Mouse (Mus musculus) midbrain, embryonic 13.5 days (tissue): ENCODE measurements at regions not wholly inside any gene's neighbourhood (a gene's known extent, or its start where the extent isn't known, plus 50 kb on each side); places are given as distances from the start of the nearest gene placed in this dataset.

Experiments
- ATAC-seq: fragments of 200-750 bp; cut with Nextera tagmentation; 2 replicates; pipeline ENCODE4 v1.8.0; 2017; ENCODE audit warnings: mild to moderate bottlenecking, moderate TSS enrichment, moderate library complexity
- H3K27ac ChIP-seq: fragments of 300-500 bp; sonication (generic); 2 replicates; pipeline ENCODE4 v1.5.1; 2015; ENCODE audit warnings: inconsistent platforms, mild to moderate bottlenecking, moderate library complexity
- H3K27me3 ChIP-seq: fragments of 300-500 bp; sonication (generic); 2 replicates; pipeline ENCODE4 v1.6.1; 2015; ENCODE audit warnings: mild to moderate bottlenecking, inconsistent platforms
- H3K36me3 ChIP-seq: fragments of 300-500 bp; sonication (generic); 2 replicates; pipeline ENCODE4 v1.6.1; 2015; ENCODE audit warnings: mild to moderate bottlenecking, inconsistent platforms
- H3K4me1 ChIP-seq: fragments of 300-500 bp; sonication (generic); replicated peaks from 2 replicates; pipeline ENCODE4 v1.6.1; 2015; ENCODE audit warnings: inconsistent platforms
- H3K4me2 ChIP-seq: fragments of 300-500 bp; sonication (generic); replicated peaks from 2 replicates; pipeline ENCODE4 v1.6.1; 2015; ENCODE audit warnings: moderate library complexity, mild to moderate bottlenecking, inconsistent platforms
- H3K4me3 ChIP-seq: fragments of 300-500 bp; sonication (generic); replicated peaks from 2 replicates; pipeline ENCODE4 v1.5.1; 2015; ENCODE audit warnings: mild to moderate bottlenecking, inconsistent platforms
- H3K9ac ChIP-seq: fragments of 300-500 bp; sonication (generic); replicated peaks from 2 replicates; pipeline ENCODE4 v1.6.1; 2015; ENCODE audit warnings: mild to moderate bottlenecking, inconsistent platforms
- H3K9me3 ChIP-seq: fragments of 300-500 bp; sonication (generic); 2 replicates; pipeline ENCODE4 v1.6.1; 2016; ENCODE audit warnings: mild to moderate bottlenecking, inconsistent platforms
- WGBS: fragments of 180-500 bp; shearing (Covaris S2); methylation state at CpG from one replicate; pipeline ENCODE4 v1.1.7; 2015; 5-methylcytosine and 5-hydroxymethylcytosine counted together

GRCm38 (mm10) chr13:90521758-90522245 lies 383.4 kb downstream of the Atp6ap1l start:
- Histone ChIP-seq H3K9ac (no peak overlapping the region), H3K9me3 (no peaks in the 10 kb centered on the region), H3K36me3 (no peaks in the 10 kb centered on the region), H3K4me2 (no peak overlapping the region), H3K4me3 (no peak overlapping the region), H3K27ac (no peak overlapping the region), H3K4me1 (no peaks in the 10 kb centered on the region), H3K27me3 (no peaks in the 10 kb centered on the region)
- 76% methylated on average over 4 of the region's 4 CpGs for WGBS
- ATAC-seq: no peak

- no peak for ATAC-seq
Observed at GRCm38 (mm10) chr13:90520992-90521757, 384.0 kb downstream of the Atp6ap1l start.

GRCm38 (mm10) chr13:90515773-90516503 lies 389.2 kb downstream of the Atp6ap1l start:
- 72% methylated on average over 3 of the region's 3 CpGs for WGBS
- Histone ChIP-seq H3K4me2 (no peak overlapping the region), H3K9me3 (no peaks in the 10 kb centered on the region), H3K27me3 (no peaks in the 10 kb centered on the region), H3K36me3 (no peaks in the 10 kb centered on the region), H3K9ac (no peak overlapping the region), H3K27ac (peak overlapping the region; percentile 7; the same call in 1 of the 2 replicates), H3K4me3 (no peak overlapping the region), H3K4me1 (no peaks in the 10 kb centered on the region)
- 0 out of 2 replicates have a peak, but pooled peaks have one; percentile 51 for ATAC-seq

More at GRCm38 (mm10) chr13:90520992-90521757, 384.0 kb downstream of the Atp6ap1l start:
- H3K27ac ChIP-seq: no peak overlapping the region
- H3K4me2 ChIP-seq: no peak overlapping the region
- H3K27me3 ChIP-seq: no peaks in the 10 kb centered on the region
- no peak overlapping the region for H3K4me3 ChIP-seq
- WGBS: 88% methylated on average over 4 of the region's 4 CpGs
- H3K4me1 ChIP-seq: no peaks in the 10 kb centered on the region
- H3K36me3 ChIP-seq: no peaks in the 10 kb centered on the region
- H3K9me3 ChIP-seq: no peaks in the 10 kb centered on the region
- no peak overlapping the region for H3K9ac ChIP-seq

GRCm38 (mm10) chr13:90513867-90514266 lies 391.3 kb downstream of the Atp6ap1l start:
- 69% methylated on average over 4 of the region's 4 CpGs for WGBS
- ATAC-seq: no peak
- Histone ChIP-seq H3K27ac (no peak overlapping the region), H3K36me3 (no peaks in the 10 kb centered on the region), H3K9ac (no peak overlapping the region), H3K4me2 (no peak overlapping the region), H3K4me1 (no peaks in the 10 kb centered on the region), H3K9me3 (no peaks in the 10 kb centered on the region), H3K27me3 (no peaks in the 10 kb centered on the region), H3K4me3 (no peak overlapping the region)

- no peaks in the 10 kb centered on the region for H3K9me3 ChIP-seq
- H3K4me1 ChIP-seq: no peaks in the 10 kb centered on the region
- no peak overlapping the region for H3K27ac ChIP-seq
- WGBS: 42% methylated on average over 2 of the region's 2 CpGs
- H3K9ac ChIP-seq: no peak overlapping the region
- H3K4me2 ChIP-seq: no peak overlapping the region
- peak; percentile 65 for ATAC-seq
- H3K4me3 ChIP-seq: no peak overlapping the region
- no peaks in the 10 kb centered on the region for H3K36me3 ChIP-seq
- H3K27me3 ChIP-seq: no peaks in the 10 kb centered on the region
Observed at GRCm38 (mm10) chr13:90512786-90513401, 392.3 kb downstream of the Atp6ap1l start.

GRCm38 (mm10) chr13:90510479-90510878 lies 394.7 kb downstream of the Atp6ap1l start:
- H3K9me3 ChIP-seq: no peaks in the 10 kb centered on the region
- peak; percentile 51; the same call in 1 of the 2 replicates for ATAC-seq

GRCm38 (mm10) chr13:90503188-90503587 lies 402.0 kb downstream of the Atp6ap1l start:
- no peak overlapping the region for H3K9ac ChIP-seq
- 75% methylated on average over 2 of the region's 2 CpGs for WGBS
- no peaks in the 10 kb centered on the region for H3K27me3 ChIP-seq
- no peaks in the 10 kb centered on the region for H3K4me1 ChIP-seq
- no peak overlapping the region for H3K27ac ChIP-seq
- H3K9me3 ChIP-seq: no peaks in the 10 kb centered on the region
- H3K36me3 ChIP-seq: no peaks in the 10 kb centered on the region
- no peak overlapping the region for H3K4me3 ChIP-seq
- no peak overlapping the region for H3K4me2 ChIP-seq
- ATAC-seq: 0 out of 2 replicates have a peak, but pooled peaks have one; percentile 27

More at GRCm38 (mm10) chr13:90510479-90510878, 394.7 kb downstream of the Atp6ap1l start:
- Histone ChIP-seq H3K27me3 (no peaks in the 10 kb centered on the region), H3K4me2 (no peak overlapping the region), H3K36me3 (no peaks in the 10 kb centered on the region), H3K4me1 (no peaks in the 10 kb centered on the region), H3K27ac (no peak overlapping the region), H3K4me3 (no peak overlapping the region), H3K9ac (no peak overlapping the region)
- WGBS: 75% methylated on average over 6 of the region's 6 CpGs

- no peaks in the 10 kb centered on the region for H3K27me3 ChIP-seq
- no peak overlapping the region for H3K4me3 ChIP-seq
- no peaks in the 10 kb centered on the region for H3K36me3 ChIP-seq
- no peak overlapping the region for H3K4me2 ChIP-seq
- WGBS: 85% methylated on average over 1 of the region's 1 CpGs
- H3K4me1 ChIP-seq: no peaks in the 10 kb centered on the region
- no peak overlapping the region for H3K27ac ChIP-seq
- no peaks in the 10 kb centered on the region for H3K9me3 ChIP-seq
- ATAC-seq: no peak
- no peak overlapping the region for H3K9ac ChIP-seq
Observed at GRCm38 (mm10) chr13:90502141-90502540, 403.0 kb downstream of the Atp6ap1l start.

GRCm38 (mm10) chr13:90498978-90499377 lies 406.2 kb downstream of the Atp6ap1l start:
- Histone ChIP-seq H3K27me3 (no peaks in the 10 kb centered on the region), H3K4me1 (no peaks in the 10 kb centered on the region), H3K9ac (no peak overlapping the region), H3K36me3 (no peaks in the 10 kb centered on the region), H3K27ac (no peak overlapping the region), H3K4me2 (no peak overlapping the region), H3K4me3 (no peak overlapping the region), H3K9me3 (no peaks in the 10 kb centered on the region)
- no peak for ATAC-seq
- 84% methylated on average over 3 of the region's 3 CpGs for WGBS

GRCm38 (mm10) chr13:90497573-90497972 lies 407.6 kb downstream of the Atp6ap1l start:
- Histone ChIP-seq H3K9me3 (no peaks in the 10 kb centered on the region), H3K36me3 (no peaks in the 10 kb centered on the region), H3K4me2 (no peak overlapping the region), H3K4me3 (no peak overlapping the region), H3K27ac (no peak overlapping the region), H3K27me3 (no peaks in the 10 kb centered on the region), H3K4me1 (no peaks in the 10 kb centered on the region), H3K9ac (no peak overlapping the region)
- no peak for ATAC-seq
- 67% methylated on average over 2 of the region's 2 CpGs for WGBS

GRCm38 (mm10) chr13:90493696-90494095 lies 404.3 kb upstream of the Xrcc4 start:
- H3K4me3 ChIP-seq: no peak overlapping the region
- WGBS: 68% methylated on average over 1 of the region's 1 CpGs
- no peaks in the 10 kb centered on the region for H3K27me3 ChIP-seq
- H3K9me3 ChIP-seq: no peaks in the 10 kb centered on the region
- no peak overlapping the region for H3K4me2 ChIP-seq
- H3K4me1 ChIP-seq: no peaks in the 10 kb centered on the region
- ATAC-seq: no peak
- no peak overlapping the region for H3K9ac ChIP-seq
- H3K36me3 ChIP-seq: no peaks in the 10 kb centered on the region
- H3K27ac ChIP-seq: no peak overlapping the region
